Mouse (Mus musculus): ENCODE results near the gene Phf21a. TPM values are rescaled to one million over a fixed set of nuclear protein-coding genes. Genes with fewer than 3 reads are reported as not detected.
A peak's percentile ranks its signal among the peaks of the same experiment; 100 is the strongest.

Gene Phf21a
- polyA plus RNA-seq, 1 experiment from 2014 or later, result 46.2 TPM

- H3K36me3 ChIP-seq (ENCODE audit: control insufficient read depth, insufficient read depth, low read length), result peaks cover 4% of the 10 kb centered on the region; the same call in 1 of the 2 replicates
These were observed 312.8 kb downstream of the Phf21a start for GRCm38 (mm10) chr2:92405687-92406086.

GRCm38 (mm10) chr2:92408309-92409045 lies 315.6 kb downstream of the Phf21a start:
- H3K27ac ChIP-seq (ENCODE audit: low read depth, low read length), result no peak overlapping the region
- no peaks in the 10 kb centered on the region for H3K9me3 ChIP-seq (ENCODE audit: control insufficient read depth, low read length)
- no peak overlapping the region for H3K9ac ChIP-seq (ENCODE audit: low read depth, low read length)
- 93% methylated on average over 18 of the region's 18 CpGs for WGBS
- ATAC-seq (ENCODE audit: low FRiP score) (no peak), DNase-seq (ENCODE audit: low spot score) (no peak)
- H3K36me3 ChIP-seq (ENCODE audit: control insufficient read depth, insufficient read depth, low read length), result peaks cover 18% of the 10 kb centered on the region
- H3K4me2 ChIP-seq (replicated peaks; ENCODE audit: low read depth, low read length), result no peak overlapping the region
- H3K4me3 ChIP-seq (ENCODE audit: low read depth, low read length), result no peak overlapping the region
- H3K4me1 ChIP-seq (replicated peaks; ENCODE audit: control insufficient read depth, insufficient read depth, low read length), result peaks cover 6% of the 10 kb centered on the region
- H3K27me3 ChIP-seq (ENCODE audit: control insufficient read depth, insufficient read depth, low read length), result no peaks in the 10 kb centered on the region

More at GRCm38 (mm10) chr2:92405687-92406086, 312.8 kb downstream of the Phf21a start:
- DNase-seq (ENCODE audit: low spot score) (peak; percentile 47), ATAC-seq (ENCODE audit: low FRiP score) (0 out of 2 replicates have a peak, but pooled peaks have one; percentile 39)
- peaks cover 7% of the 10 kb centered on the region for H3K4me1 ChIP-seq (replicated peaks; ENCODE audit: control insufficient read depth, insufficient read depth, low read length)
- no peaks in the 10 kb centered on the region for H3K9me3 ChIP-seq (ENCODE audit: control insufficient read depth, low read length)
- no peak overlapping the region for H3K4me3 ChIP-seq (ENCODE audit: low read depth, low read length)
- 94% methylated on average over 7 of the region's 7 CpGs for WGBS
- no peak overlapping the region for H3K4me2 ChIP-seq (replicated peaks; ENCODE audit: low read depth, low read length)
- no peaks in the 10 kb centered on the region for H3K27me3 ChIP-seq (ENCODE audit: control insufficient read depth, insufficient read depth, low read length)
- no peak overlapping the region for H3K27ac ChIP-seq (ENCODE audit: low read depth, low read length)
- H3K9ac ChIP-seq (ENCODE audit: low read depth, low read length), result no peak overlapping the region

- no peak for ATAC-seq (ENCODE audit: low FRiP score)
- Histone ChIP-seq H3K36me3 (ENCODE audit: control insufficient read depth, insufficient read depth, low read length) (peaks cover 23% of the 10 kb centered on the region), H3K4me3 (ENCODE audit: low read depth, low read length) (no peak overlapping the region)
These were observed 318.8 kb downstream of the Phf21a start for GRCm38 (mm10) chr2:92411705-92412104.

More at GRCm38 (mm10) chr2:92411705-92412104, 318.8 kb downstream of the Phf21a start:
- H3K9me3 ChIP-seq (ENCODE audit: control insufficient read depth, low read length), result no peaks in the 10 kb centered on the region
- 95% methylated on average over 10 of the region's 10 CpGs for WGBS
- H3K4me2 ChIP-seq (replicated peaks; ENCODE audit: low read depth, low read length), result no peak overlapping the region
- no peaks in the 10 kb centered on the region for H3K27me3 ChIP-seq (ENCODE audit: control insufficient read depth, insufficient read depth, low read length)
- DNase-seq (ENCODE audit: low spot score), result no peak
- H3K4me1 ChIP-seq (replicated peaks; ENCODE audit: control insufficient read depth, insufficient read depth, low read length), result no peaks in the 10 kb centered on the region
- no peak overlapping the region for H3K9ac ChIP-seq (ENCODE audit: low read depth, low read length)
- no peak overlapping the region for H3K27ac ChIP-seq (ENCODE audit: low read depth, low read length)

MicroRNAs within 50 kb of the gene (microRNA counts, 519-probe panel; counts per million panel counts)
- 4,676 counts per million, percentile 55 among the panel's probes with 10 or more counts for microRNA mmu-miR-1955

Other genes starting within 250 kb of the Phf21a start
- 0.20 and 0.42 TPM in 2 replicates for gene Chrm4, start 165.9 kb upstream of the Phf21a start, polyA plus RNA-seq (2014; fragmentation: Nextera tagmentation; extraction: Ambion mirVana)
- 960 and 984 TPM in 2 replicates for gene Mdk, start 160.8 kb upstream of the Phf21a start, polyA plus RNA-seq (2014; fragmentation: Nextera tagmentation; extraction: Ambion mirVana)
- 0.27 and 0.37 TPM in 2 replicates for gene Gm9821, start 147.4 kb upstream of the Phf21a start, polyA plus RNA-seq (2014; fragmentation: Nextera tagmentation; extraction: Ambion mirVana)
- gene Dgkz, start 117.3 kb upstream of the Phf21a start, polyA plus RNA-seq (2014; fragmentation: Nextera tagmentation; extraction: Ambion mirVana), result 24.1 and 28.9 TPM in 2 replicates
- gene Creb3l1, start 68.6 kb upstream of the Phf21a start, polyA plus RNA-seq (2014; fragmentation: Nextera tagmentation; extraction: Ambion mirVana), result 2.0 and 2.2 TPM in 2 replicates